Mouse (Mus musculus) heart, embryonic 11.5 days (tissue): ENCODE measurements around the gene Ecpas. TPM values are rescaled to one million over a fixed set of nuclear protein-coding genes. Genes with fewer than 3 reads are reported as not detected.

Experiments
- polyA plus RNA-seq: library from polyadenylated mRNA; unstranded; fragments of >200 nt; fragmentation: Nextera tagmentation; extraction: Ambion mirVana; gene quantifications from 2 replicates; pipeline ENCODE4 v1.2.1, GENCODE M21; 2014

The Ecpas gene
- polyA plus RNA-seq, 1 experiment from 2014 or later = 28.4 TPM

Other genes with a start within 250 kb of the Ecpas start
- 0.11 TPM in 1 of 2 replicates, not detected in the other for gene Olfr267, start 125.0 kb downstream of the Ecpas start, polyA plus RNA-seq
- gene Zkscan16, start 30.9 kb upstream of the Ecpas start, polyA plus RNA-seq = 0.20 and 0.49 TPM in 2 replicates
- gene Ptgr1, start 74.4 kb upstream of the Ecpas start, polyA plus RNA-seq = 11.3 and 12.6 TPM in 2 replicates
- gene Dnajc25, start 82.3 kb upstream of the Ecpas start, polyA plus RNA-seq = 5.9 and 10.6 TPM in 2 replicates
- 7.2 and 9.2 TPM in 2 replicates for gene Gm20503, start 90.5 kb upstream of the Ecpas start, polyA plus RNA-seq
- 54.1 and 59.8 TPM in 2 replicates for gene Gng10, start 122.3 kb upstream of the Ecpas start, polyA plus RNA-seq
- gene AI481877, start 226.2 kb upstream of the Ecpas start, polyA plus RNA-seq = not detected in 2 replicates